Mouse (Mus musculus) cerebral cortex, adult 2 months (tissue): ENCODE data around the gene Rnf130.

Experiments used
- WGBS: fragments of 180-500 bp; shearing (Covaris S2); methylation state at CpG from one replicate; pipeline ENCODE4 v1.1.7; 2018; 5-methylcytosine and 5-hydroxymethylcytosine counted together

Gene Rnf130

DNA sequence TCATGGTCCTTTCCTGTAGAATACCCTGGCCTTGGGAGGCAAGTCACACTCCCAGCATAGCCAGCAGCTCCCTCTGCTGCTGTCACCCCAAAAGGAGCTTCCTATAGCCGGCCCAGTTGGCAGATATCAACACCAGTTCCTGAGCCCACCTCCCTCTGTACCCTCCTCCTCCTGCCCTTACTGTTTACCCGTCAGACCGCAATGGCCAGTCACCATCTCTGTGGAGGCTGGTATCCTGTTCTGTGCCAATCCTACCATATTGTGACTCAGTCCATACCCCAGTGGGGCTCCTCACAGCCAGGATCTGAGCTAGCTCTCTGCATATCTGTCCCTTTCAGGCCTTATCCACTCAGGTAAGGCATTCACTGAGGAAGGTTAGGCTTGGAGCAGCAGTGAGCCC, 120.4 kb downstream of the Rnf130 start:
- WGBS, result 79% methylated on average over 3 of the region's 3 CpGs

DNA sequence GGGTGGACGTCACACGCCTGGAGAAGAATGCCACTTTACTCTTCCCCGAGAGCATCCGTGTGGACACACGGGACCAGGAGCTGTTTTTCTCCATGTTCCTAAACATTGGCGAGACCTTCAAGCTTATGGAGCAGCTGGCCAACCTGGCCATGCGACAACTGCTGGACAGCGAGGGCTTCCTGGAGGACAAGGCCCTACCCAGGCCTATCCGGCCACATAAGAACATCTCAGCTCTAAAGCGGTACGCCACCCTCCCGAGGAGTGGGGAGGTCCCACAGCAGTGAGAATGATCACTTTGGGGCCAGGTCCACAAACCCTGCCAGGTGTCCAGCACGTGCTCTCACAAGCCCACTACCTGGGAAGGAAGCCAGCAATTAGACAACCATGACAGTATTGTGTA, 121.0 kb downstream of the Rnf130 start:
- WGBS, result 93% methylated on average over 13 of the region's 13 CpGs

DNA sequence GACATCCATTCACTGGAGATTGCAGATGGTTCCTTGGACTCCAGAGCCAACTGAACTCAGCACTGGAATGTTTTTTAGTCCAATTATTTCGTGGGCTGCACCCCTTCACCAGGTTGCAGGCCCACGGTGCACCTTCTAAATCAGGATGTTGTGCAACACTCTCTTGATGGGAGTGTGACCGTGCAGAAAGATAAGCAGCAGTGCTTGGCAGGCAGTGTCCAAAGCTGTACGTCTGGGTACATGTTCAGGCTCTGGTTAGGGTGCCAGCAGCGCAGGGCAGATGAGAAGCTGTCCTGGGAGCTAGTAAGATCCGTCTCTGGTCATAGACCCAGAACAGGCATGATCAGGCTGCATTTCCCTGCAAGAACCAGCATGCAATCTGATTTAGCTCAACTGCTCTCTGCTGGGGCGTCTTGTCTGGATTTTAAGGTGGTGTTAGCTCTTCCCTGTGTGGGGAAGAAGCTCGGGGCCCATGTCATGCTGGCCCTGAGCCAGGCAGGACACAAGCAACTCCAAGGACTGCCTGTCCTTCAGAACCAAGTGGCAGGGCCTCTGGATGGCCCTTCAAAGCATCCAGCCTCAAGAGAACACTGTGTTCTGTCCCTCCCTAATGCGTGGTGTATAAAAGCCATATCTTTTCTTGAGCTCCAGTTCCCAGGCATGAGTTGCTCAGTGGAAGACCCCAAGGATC, 122.3 kb downstream of the Rnf130 start:
- WGBS, result 69% methylated on average over 9 of the region's 9 CpGs

DNA sequence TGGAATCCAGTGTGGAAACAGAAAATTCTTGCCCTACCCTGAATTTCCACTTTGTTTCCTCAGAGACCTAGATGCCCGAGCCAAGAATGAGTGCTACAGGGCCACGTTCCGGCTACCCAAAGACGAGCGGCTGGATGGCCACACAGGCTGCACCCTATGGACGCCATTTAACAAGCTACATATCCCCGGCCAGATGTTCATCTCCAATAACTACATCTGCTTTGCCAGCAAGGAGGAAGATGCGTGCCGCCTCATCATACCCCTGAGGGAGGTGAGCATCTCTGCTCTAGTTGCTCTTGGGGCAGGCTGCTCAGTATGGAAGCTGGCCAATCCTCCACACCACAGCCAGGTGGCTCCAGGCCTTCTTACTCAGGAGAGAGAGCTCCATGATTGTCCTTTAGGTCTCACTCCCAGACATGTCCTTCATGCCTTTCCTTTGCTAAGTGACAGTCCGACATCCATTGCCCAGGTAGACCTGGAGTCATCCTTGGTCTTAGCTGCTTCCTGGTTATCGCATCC, 122.9 kb downstream of the Rnf130 start:
- 94% methylated on average over 11 of the region's 11 CpGs for WGBS

DNA sequence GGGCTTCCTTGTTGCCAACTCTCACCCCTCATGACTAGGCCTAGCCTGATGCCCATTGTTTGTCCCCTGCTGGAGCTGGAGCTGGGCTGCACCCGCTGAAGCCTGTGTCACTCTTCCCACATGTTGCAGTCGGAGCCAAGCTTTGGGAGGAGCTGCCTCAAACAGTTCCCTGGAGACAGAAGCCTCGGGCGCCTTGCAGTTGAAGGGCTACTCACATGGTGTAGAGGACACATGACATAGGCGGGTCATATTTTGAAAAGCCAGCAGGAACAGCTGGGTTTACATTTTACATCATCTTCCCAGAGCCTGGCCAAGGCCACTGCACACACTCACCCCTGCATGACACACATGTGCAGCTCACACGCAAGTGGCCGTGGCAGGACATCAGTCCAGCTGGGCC, 124.1 kb downstream of the Rnf130 start:
- WGBS, result 68% methylated on average over 7 of the region's 7 CpGs

DNA sequence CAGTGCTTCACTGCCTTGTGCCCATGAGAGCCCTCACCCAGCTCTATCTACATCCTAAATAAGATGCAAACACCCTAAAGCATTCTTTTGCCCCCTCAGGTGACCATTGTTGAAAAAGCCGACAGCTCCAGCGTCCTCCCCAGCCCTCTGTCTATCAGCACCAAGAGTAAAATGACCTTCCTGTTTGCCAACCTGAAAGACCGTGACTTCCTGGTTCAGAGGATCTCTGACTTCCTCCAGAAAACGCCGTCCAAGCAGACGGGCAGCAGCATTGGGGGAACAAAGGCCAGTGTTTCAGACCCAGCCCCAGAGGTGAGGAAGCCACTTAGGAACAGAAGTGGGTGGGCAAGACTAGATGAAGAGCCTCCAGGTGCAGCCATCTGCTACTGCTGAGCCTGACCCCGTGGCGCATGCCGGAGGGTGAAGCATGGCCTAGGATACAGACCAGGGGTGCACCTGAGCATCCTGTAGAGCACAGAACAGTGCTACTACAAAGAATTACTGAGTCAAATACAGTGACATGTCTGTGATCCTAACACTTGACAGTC, 124.5 kb downstream of the Rnf130 start:
- 83% methylated on average over 9 of the region's 9 CpGs for WGBS

DNA sequence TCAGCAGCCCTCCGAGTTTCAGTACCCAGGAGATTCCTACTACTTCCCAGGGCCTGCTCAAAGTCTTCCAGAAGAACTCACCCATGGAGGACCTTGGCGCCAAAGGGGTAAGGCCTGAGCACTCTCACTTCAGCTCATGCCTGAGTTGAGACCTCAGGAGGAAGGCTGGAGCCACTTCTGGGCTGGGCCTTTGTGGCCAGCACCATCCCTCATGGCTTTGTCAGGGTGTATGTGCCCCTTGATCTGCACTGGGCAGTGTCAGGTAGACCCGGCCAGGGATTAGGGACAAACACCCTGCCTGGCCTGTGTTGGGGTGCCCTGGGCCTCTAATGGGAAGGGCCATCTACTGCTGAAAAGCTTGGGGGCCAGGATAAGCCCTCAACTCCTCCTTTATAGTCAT, 126.2 kb downstream of the Rnf130 start:
- 92% methylated on average over 3 of the region's 3 CpGs for WGBS

DNA sequence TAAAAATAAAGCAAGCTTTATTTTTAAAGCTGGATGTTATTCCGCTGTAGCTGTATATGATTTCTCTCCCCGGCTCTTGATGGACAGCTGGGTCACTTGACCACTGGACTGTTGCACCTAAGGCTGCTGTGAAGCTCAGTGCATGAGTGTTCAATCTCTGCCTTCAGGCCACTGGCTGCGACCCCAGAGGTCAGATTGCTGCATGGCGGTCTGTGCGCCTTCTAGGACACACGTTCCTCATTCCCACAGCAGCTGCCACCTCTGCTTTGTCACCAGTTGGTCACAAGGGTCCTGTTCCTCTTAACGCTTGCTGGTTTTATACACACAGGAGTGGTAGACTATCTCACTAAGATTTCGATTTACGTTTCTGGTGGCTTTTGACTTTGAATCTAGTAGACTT, 129.0 kb downstream of the Rnf130 start:
- 78% methylated on average over 9 of the region's 9 CpGs for WGBS
